Mouse (Mus musculus) right cerebral cortex, adult 2 months (tissue): ENCODE measurements around the gene Serinc2.
"Not testable (repeated sequence)": the region's sequence is repeated elsewhere in the genome, so short reads cannot be mapped to it uniquely, and the experiment has no call there.

Source experiments
- DNase-seq, 2 experiments: peaks; one replicate each; pipeline ENCODE4 v3.0.0; 2021 to 2022; ENCODE audit warnings: low spot score in 2 of 2

Gene Serinc2

DNA sequence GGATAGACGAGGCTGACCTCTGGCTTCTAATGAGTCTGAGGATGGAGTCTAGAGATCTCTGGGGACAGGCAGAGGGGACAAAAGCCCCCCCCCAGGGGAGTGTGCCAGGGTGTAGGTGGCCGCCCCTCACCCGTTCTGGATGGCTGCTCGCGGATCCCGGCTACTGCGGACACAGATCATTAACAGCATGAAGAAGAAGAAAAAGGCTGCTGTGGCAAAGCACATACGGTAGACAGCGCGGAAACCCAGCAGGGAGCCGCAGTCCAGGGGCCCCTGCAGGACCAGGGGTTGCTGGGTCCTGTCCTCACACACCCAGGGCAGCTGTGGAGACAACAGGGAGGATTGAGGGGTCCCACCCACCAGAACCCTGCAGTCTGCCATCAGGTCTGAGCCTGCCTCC, 14.9 kb downstream of the Serinc2 start:
- DNase-seq: no peak

DNA sequence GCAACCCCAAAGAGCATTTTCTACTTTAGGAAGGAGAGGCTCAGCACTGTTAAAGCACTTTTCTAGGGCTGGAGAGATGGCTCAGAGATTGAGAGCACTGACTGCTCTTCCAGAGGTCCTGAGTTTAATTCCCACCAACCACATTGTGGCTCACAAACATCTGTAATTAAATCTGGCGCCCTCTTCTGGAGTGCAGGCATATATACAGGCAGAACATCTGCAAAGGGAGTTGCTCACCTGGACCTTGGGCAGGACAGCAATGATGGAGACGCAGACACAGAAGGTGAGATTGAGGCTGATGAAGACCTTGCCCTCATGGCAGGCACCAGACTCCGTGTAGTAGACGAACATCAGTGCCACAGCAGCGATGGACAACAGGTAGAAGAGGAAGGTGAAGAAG, 18.6 kb downstream of the Serinc2 start:
- no peak for DNase-seq

DNA sequence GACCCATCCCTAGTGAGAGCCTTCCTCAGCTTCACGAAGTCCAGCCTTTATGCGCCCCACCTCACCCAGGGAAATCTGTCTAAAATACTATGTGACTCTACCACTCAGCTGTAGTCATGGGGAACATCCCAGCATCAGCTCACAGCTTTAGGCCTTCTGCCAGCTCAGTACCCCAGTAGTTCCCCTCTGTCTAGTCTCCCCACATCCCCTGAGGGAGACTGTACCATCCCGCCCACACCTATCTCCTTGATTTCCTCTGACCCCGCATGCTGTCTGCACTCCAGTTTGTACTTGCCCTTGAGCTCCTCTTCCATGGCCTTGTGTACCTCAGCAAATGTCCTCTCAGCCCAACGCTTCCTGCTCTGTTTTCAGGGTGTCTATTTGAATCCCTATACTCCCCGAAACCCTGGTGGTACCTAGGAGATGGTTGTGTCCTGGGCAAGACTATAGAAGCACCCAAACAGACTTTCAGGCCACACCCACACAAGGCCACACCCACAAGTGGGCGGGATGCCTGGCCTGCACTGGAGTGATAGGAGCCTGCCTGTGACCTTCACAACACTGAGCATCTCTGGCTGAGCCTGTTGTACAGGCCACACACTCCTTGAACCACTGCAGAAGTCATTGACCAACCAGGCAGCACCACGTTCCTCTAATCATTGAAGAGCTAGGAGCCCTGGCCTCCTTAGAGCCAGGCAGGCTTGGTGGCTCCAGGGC, 26.4 kb downstream of the Serinc2 start:
- no peak for DNase-seq

DNA sequence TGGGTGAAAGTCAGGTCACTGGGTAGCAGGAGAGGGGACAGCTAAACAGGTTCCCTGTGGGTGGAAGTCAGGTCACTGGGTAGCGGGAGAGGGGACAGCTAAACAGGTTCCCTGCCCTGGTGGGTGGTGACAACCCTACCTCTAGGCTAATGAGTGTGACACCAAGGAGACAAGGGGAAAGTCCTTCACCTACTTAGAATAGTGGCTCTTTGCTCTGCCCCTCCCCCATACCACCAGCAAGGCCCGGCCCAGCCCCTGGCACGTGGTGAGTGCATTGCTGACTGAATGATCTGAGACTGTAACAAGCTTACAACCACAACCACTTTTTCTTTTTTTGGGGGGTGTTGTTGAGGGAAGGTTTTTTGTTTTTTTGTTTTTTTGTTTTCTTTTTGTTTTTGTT, 27.2 kb downstream of the Serinc2 start:
- no peak for DNase-seq

DNA sequence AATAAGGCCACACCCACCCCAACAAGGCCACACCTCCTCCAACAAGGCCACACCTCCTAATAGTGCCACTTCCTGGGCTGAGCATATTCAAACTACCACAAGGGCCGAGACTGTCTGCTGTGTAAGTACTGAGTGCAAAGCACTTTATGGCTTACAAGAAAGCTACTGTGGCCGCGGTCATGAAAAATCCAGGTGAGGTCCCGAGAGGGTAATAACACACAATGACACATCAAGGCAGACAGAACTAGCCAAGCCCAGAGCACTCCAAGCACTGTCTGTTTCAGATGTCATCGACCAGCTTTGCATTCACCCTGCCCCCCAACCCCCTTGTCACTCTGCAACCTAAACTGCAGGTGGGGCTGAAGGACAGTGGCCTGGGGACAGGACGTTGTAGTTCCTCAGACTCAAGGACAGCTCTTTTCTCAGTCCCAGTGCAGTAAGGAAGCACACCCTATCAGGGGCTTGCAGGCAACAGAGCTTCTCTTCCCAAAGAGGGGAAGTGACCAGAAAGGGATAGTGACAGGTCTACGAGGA, 27.8 kb downstream of the Serinc2 start:
- no peak for DNase-seq

DNA sequence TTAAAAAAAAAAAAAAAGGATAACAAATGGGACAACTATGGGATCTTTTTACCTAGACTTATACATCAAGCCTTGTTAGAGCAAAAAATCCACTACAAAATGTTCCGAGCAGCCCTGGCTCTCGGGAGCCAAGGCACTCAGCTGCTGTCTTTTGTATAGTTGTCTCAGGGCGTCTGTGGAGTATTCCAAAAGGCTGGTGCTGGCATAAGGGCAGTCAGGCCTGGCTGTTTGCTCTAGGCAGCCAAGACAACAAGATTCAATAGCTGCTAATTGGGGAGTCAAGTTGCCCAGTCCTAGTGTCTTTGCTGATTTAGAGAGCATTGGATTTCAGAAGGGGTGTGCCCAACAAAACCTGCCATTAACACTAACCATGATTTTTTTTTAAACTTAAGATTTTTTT, 30.4 kb downstream of the Serinc2 start:
- DNase-seq: no peak

DNA sequence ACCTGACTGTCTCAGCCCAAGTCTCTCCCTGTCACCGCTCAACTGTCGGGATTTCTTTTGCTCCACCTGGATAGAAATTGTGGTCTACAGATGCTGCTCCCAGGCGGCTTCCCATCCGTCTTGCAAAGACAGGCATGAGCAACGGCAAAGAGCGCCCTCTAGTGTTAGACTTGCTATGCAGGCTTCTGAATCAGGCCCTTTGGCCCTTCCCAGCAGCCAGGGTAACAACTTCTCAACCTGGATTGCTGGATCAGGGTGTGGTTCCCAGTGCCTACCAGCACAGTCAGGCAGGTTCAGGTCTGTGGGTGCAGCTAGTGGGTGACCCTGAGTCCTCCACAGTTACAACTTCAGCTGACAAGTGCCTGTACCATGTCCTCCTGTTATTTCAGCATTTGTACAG, 32.9 kb downstream of the Serinc2 start:
- peak; percentile 74 for DNase-seq

DNA sequence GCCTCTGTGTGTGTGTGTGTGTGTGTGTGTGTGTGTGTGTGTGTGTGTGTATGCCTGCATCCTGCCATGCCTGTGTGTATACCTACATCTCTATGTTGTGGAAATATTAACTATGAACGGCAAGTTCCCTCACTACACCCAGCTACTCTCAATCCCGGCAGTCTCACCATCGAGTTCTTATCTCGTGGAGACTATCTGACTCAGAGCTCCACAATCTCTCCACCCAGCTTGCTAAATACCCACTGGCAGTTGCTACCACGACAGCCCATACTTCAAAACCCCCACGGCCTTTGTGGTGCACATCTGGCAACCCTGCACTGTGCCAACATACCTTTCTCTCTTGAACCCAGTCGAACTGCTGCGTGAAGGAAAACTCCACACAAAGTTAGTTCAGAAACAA, 34.3 kb downstream of the Serinc2 start:
- DNase-seq: no peak

DNA sequence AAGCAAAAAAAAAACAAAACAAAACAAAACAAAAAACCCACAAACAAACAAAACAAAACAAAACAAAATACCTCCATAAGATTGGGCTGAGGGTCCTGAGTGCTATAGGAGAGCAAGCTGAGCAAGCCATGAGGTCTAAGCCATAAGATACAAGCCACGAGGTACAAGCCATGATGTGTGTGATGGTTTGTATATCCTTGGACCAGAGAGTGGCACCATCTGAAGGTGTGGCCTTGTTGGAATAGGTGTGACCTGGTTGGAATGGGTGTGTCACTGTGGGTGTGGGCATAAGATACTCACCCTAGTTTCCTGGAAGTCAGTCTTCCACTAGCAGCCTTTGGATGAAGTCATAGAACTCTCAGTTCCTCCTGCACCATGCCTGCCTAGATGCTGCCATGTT, 35.4 kb downstream of the Serinc2 start:
- DNase-seq: not testable (repeated sequence)

DNA sequence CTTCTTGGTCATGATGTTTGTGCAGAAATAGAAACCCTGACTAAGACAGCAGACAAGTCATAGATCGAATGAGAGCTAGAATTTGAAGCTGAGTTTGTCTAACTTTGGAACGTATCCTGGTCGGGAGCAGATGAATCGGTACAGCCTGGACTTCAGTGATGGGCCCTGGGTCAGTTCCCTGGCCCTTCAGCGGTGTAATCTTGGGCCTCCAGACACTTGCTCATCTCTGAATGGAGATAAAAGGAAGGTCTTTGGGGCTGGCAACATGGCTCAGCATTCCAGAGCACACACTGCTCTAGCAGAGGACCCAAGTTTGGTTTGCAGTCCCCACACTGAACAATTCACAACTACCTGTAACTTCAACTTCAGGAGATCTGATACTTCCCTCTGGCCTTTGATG, 36.0 kb downstream of the Serinc2 start:
- no peak for DNase-seq

DNA sequence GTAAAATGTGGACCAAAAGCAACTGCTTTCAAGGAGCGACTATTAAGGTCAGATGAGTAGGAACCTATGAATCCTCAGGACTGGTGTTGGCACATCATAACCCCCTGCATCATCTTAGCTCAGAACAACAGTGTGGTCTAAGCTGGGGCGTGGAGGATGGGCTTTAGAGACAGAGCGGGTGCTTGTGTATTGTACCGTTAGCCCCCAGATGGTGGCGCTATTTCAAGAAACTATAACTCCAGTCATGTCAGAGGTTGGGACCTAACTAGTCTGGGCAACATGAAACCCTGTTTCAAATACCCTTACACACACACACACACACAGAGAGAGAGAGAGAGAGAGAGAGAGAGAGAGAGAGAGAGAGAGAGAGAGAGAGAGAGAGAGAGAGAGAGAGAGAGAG, 38.3 kb downstream of the Serinc2 start:
- no peak for DNase-seq

DNA sequence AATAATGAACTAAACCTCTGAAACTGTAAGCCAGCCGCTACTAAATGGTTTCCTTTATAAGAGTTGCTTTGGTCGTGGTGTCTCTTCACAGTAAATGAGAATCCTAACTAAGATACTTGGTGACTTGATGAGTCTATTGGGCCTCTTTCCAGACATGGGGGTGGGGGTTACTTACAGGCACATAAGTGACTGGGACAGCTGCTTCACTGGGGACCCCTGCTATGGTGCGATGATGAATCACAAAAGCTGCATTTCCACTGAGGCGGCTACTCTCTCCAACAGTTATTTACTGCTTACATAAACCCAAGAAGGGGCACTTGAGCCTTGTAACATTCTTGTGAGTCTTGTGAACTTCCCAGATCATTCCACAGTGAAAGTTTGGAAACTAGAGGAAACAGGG, 41.4 kb downstream of the Serinc2 start:
- no peak for DNase-seq

DNA sequence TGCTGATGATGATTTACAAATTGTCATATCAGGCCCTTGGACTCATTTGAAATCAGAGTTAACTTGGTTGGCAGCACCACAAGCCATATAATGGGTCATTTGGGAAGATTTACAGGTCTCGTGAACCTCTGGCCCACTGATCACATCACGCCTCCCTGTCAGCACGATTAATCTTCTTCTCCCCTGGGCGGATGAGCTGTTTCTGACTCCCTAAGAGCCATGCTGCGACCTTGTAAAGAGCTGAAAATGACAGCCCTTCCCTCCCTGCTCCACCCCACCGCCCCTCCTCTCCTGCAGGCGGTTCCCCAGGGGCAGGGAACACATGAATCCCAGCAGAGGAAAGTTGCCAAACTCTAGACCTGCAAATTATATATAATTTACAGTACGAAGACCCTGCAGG, 42.6 kb downstream of the Serinc2 start:
- DNase-seq: no peak

DNA sequence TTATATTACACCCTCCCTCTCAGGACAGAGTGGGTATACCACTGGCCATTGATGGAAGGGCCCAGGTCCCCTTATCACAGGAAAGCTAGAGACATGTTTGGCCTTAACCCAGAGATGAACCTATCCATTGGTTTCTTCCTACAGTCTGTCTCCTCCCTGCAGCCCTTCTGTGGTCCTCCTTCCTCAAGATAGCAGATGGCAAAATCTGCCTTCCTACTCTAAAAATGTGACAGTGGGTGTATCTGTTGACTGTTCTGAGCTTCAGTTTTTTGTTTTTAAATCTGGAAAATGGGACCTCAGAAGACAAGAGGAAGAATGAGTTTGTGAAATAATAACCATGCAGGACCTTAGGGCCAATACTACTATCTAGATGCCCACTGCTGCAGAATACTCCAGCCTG, 54.9 kb downstream of the Serinc2 start:
- no peak for DNase-seq

DNA sequence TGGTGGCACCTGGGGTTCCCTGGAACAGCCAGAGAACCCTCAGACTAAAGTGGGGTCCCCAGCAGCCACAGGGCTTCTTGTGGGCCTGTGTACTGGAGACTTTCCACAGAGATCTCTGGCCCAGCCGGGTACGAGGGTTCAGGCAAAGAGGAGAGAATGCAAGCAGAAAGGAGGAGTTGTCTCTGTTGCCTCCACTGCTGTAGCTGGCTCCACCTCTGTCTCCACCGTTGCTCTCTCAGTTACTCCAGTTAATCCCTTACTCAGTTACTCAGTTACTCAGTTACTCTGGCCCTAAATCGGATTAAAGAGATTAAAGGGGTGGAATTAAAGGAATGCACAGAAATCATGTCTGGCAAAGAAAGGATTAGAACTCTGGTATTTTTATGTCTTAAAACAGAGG, 56.8 kb downstream of the Serinc2 start, which contains the start of gene Gm853:
Gm853 (minus strand) TSS at position 223 of the 400 bp plus-strand sequence.
- DNase-seq: no peak

DNA sequence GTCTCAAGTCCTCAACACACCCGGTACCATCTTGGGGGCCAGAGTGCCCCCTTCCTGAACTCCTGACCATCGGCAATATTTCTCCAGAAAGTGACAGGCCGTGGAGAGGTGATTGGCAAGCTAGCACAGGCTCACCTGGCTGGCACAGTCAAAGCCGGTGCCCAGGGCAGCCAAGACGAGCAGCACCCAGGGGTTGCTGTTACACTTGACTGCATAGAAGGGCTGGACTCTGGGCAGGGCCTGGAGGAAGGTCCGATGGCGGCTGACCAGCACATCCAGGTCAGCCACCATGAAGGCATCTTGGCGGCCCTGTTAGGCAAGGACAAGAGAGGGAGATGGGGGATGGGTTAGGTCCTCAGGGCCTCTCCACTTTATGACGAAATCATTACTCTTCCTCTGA, 58.8 kb downstream of the Serinc2 start:
- no peak for DNase-seq

DNA sequence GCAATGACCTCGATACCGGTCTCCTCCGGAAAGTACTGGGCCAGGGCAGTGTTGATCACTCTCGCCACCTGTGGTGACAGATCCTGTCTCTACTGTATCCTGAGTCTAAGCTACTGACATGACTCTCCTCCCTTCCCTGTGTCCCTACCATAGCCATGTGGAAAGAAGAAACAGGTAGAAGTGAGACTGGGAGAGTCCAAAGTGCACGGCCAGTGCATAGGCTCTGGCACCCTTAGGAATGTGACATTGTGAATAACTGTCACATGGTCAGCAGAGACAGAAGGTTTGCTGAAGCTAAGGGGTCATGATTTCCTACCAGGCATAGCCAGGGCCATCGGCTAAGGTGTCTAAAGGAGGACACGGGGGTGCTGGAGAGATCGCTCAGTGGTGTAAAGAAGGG, 63.6 kb downstream of the Serinc2 start:
- no peak for DNase-seq

DNA sequence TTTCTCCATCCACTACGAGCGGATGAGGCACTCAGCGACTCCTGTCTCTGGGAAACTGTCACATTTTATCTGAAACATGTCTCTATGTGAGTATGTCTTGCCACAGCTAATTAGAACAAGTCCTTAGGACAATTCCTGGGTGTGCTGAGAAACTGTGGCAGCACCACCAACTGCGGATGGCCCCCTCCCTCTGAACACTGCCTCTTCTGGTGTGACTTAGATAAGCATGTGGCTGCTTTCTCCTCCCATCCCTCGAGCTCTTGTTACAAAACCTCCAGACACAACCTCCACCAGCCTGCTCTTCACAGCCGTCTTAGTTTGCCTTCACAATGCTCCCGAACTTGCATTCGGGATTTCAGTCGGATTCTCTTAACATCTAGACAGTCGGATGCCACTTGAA, 65.1 kb downstream of the Serinc2 start:
- no peak for DNase-seq

DNA sequence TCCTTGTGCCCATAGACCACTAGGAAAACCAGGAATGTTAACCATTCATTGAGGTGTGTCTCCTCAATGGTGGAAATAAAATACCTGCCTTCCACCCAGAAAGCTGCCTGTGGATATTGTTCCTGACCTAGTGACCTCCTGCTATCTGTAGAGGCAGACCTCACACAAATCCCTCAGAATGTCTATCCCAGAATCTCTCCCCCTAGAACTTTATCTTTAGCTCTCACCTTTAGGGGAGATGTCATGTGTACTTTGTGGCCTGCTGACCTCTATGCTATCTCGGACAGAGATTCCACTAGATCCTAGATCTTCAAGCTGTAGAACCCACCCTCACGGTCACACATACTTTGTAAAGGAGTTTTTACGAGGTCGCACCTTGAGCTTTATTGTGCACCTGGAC, 65.8 kb downstream of the Serinc2 start:
- DNase-seq: no peak

DNA sequence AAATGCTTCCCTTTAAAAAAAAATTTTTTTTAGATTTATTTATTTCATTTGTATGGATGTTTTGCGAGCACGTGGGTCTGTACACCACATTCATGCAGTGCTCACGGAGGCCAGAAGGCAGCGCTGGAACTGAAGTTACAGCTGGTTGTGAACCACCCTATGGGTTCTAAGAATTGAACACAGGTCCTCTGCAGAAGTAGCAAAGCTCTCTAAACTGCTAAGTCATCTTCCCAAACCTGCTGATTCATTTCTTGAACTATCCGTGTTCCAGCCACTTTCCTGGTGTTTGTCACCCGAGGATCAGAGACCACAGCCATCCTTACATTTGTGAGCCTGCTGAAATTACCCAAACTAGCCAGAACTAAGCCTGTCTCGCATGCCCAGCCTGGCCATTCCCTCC, 66.6 kb downstream of the Serinc2 start:
- no peak for DNase-seq

DNA sequence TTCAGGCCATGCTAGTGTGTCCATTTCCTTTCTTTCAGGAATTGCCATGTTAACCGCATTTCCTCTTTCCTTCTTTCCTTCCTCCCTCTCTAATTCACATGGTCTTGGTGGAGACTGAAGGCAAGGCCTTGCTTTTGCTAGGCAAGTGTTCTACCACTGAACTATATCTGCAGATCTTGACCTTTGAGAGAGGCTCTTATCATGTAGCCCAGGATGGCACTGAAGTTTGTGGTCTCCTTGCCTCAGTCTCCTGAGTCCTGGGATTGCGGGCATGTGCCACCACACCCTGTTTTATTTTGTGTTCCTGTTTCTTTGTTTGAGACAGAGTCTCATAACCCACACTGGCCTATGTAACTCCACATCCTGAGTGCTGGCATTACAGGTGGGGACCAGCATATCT, 67.1 kb downstream of the Serinc2 start:
- DNase-seq: no peak
